ENCODE assay signal across 17 mouse cellular contexts in genomic region chr1:89296691-89297090, GRCm38 (mm10).
"Had no signal": no experiment of that assay in that cellular context is flagged by ENCODE, and none has a peak within 500 bp of the region (broad histone marks: within the 10 kb centered on the region; RNA-seq: fewer than 3 reads in every experiment).

No protein-coding gene starts in this region.

- H3K9me3 ChIP-seq: neural tube, embryonic 12.5 days; neural tube, embryonic 13.5 days; neural tube, embryonic 15.5 days; stomach, embryonic 15.5 days had no signal

- H3K4me3 ChIP-seq: neural tube, embryonic 12.5 days; neural tube, embryonic 13.5 days; neural tube, embryonic 15.5 days; stomach, embryonic 15.5 days had no signal

- H3K27ac ChIP-seq: neural tube, embryonic 12.5 days; neural tube, embryonic 13.5 days; neural tube, embryonic 15.5 days; stomach, embryonic 15.5 days; stomach, postnatal 0 days had no signal

- H3K36me3 ChIP-seq: neural tube, embryonic 12.5 days; neural tube, embryonic 13.5 days; neural tube, embryonic 15.5 days; stomach, embryonic 15.5 days had no signal

- H3K4me1 ChIP-seq: neural tube, embryonic 12.5 days; neural tube, embryonic 15.5 days; stomach, embryonic 15.5 days had no signal

- H3K27me3 ChIP-seq: neural tube, embryonic 12.5 days; neural tube, embryonic 13.5 days; neural tube, embryonic 15.5 days; stomach, embryonic 15.5 days had no signal

- DNase-seq: retina, postnatal 1 day; right cerebral cortex, adult 18-20 months; right cerebral cortex, postnatal 14 days; right cerebral cortex, postnatal 25 days; right cerebral cortex, postnatal 4 days; spleen, adult 18-20 months; thymus, adult 18-20 months; thymus, adult 2 months; thymus, postnatal 14 days; thymus, postnatal 25 days; thymus, postnatal 36 days; thymus, postnatal 4 days had no signal

- H3K9ac ChIP-seq: neural tube, embryonic 12.5 days; neural tube, embryonic 13.5 days; neural tube, embryonic 15.5 days; stomach, embryonic 15.5 days had no signal

- H3K4me2 ChIP-seq: neural tube, embryonic 12.5 days; neural tube, embryonic 13.5 days; neural tube, embryonic 15.5 days; stomach, embryonic 15.5 days had no signal
